Mouse (Mus musculus): ENCODE results near the gene Orc1. TPM values are rescaled to one million over a fixed set of nuclear protein-coding genes. Genes with fewer than 3 reads are reported as not detected.
A peak's percentile ranks its signal among the peaks of the same experiment; 100 is the strongest.

The Orc1 gene
- polyA plus RNA-seq, 1 experiment, result 3.4 TPM

- H3K4me1 ChIP-seq (ENCODE audit: control insufficient read depth, insufficient read depth, low read length), result peaks cover 11% of the 10 kb centered on the region
- no peaks in the 10 kb centered on the region for H3K27me3 ChIP-seq (ENCODE audit: control insufficient read depth, insufficient read depth, low read length)
- H3K36me3 ChIP-seq (ENCODE audit: control insufficient read depth, insufficient read depth, low read length), result no peaks in the 10 kb centered on the region; the same call in 1 of the 2 replicates
- TF ChIP-seq POLR2A (IDR thresholded peaks at IDR 0.05; ENCODE audit: control insufficient read depth, low read depth, low read length), result no peak
- TF ChIP-seq CTCF (IDR thresholded peaks at IDR 0.05; ENCODE audit: control insufficient read depth, insufficient read depth, insufficient replicate concordance, low read depth, low read length), result no peak
- peak overlapping the region; percentile 100 for H3K4me3 ChIP-seq (ENCODE audit: control insufficient read depth, low read depth, low read length)
- peak overlapping the region; percentile 69 for H3K27ac ChIP-seq (ENCODE audit: control insufficient read depth, insufficient read depth, low read depth, low read length)
These were observed 41.3 kb downstream of the Orc1 start for GRCm38 (mm10) chr4:108620536-108620935.

DNA sequence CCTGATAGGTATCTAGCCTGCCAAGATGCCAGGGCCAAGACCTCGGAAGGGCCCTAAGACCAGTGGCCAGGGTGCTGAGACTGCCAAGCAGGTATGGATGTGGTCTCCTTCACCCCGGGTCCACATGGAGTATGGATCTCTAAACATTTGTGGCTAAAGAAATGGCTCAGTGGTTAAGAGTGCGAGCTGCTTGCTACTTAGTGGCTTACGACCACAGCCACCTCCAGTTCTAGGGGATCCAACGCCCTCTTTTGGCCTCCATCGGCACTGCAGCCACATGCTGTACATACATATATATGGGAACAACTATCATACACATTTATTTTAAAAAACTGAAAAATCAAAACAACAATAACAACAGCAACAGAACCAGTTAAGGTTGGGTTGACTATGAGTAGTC is 42.3 kb downstream of the Orc1 start:
- Histone ChIP-seq H3K4me3 (ENCODE audit: control insufficient read depth, low read depth, low read length) (no peak overlapping the region), H3K36me3 (ENCODE audit: control insufficient read depth, insufficient read depth, low read length) (no peaks in the 10 kb centered on the region; the same call in 1 of the 2 replicates), H3K27ac (ENCODE audit: control insufficient read depth, insufficient read depth, low read depth, low read length) (no peak overlapping the region), H3K27me3 (ENCODE audit: control insufficient read depth, insufficient read depth, low read length) (no peaks in the 10 kb centered on the region), H3K4me1 (ENCODE audit: control insufficient read depth, insufficient read depth, low read length) (peaks cover 11% of the 10 kb centered on the region)
- peak; percentile 36; the same call in 1 of the 2 replicates for TF ChIP-seq CTCF (IDR thresholded peaks at IDR 0.05; ENCODE audit: control insufficient read depth, insufficient read depth, insufficient replicate concordance, low read depth, low read length)
- no peak for TF ChIP-seq POLR2A (IDR thresholded peaks at IDR 0.05; ENCODE audit: control insufficient read depth, low read depth, low read length)

GRCm38 (mm10) chr4:108627066-108627465 is 47.8 kb downstream of the Orc1 start:
- no peaks in the 10 kb centered on the region for H3K27me3 ChIP-seq (ENCODE audit: control insufficient read depth, insufficient read depth, low read length)
- no peak overlapping the region for H3K4me3 ChIP-seq (ENCODE audit: control insufficient read depth, low read depth, low read length)
- no peak overlapping the region for H3K27ac ChIP-seq (ENCODE audit: control insufficient read depth, insufficient read depth, low read depth, low read length)
- no peaks in the 10 kb centered on the region; the same call in none of the 2 replicates for H3K36me3 ChIP-seq (ENCODE audit: control insufficient read depth, insufficient read depth, low read length)
- no peaks in the 10 kb centered on the region for H3K4me1 ChIP-seq (ENCODE audit: control insufficient read depth, insufficient read depth, low read length)
- TF ChIP-seq CTCF (IDR thresholded peaks at IDR 0.05; ENCODE audit: control insufficient read depth, insufficient read depth, insufficient replicate concordance, low read depth, low read length) (no peak), POLR2A (IDR thresholded peaks at IDR 0.05; ENCODE audit: control insufficient read depth, low read depth, low read length) (no peak)

DNA sequence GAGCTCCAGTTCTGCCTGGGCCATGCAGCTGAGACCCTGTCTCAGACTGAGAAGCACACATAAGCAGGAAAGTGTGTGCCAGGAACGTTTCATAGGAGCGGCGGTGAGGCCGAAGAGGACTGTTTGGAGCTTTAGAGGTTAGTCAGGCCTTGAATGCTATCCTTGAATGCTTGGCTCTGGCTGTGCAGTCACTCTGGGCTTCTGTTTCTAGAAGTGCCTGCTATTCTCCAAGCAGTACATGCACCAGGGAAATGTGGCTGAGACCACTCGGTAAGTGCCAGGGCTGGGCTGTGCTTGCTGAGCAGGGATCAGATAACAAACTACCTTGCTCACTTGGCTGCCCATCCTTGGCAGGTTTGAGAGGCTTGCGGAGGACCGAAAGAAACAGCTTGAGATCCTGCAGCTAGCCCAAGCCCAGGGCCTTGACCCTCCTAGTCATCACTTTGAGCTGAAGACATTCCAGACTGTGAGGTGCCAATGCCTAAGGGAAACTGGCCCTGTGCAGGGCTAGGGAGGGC is 50.2 kb downstream of the Orc1 start:
- no peak for TF ChIP-seq CTCF (IDR thresholded peaks at IDR 0.05; ENCODE audit: control insufficient read depth, insufficient read depth, insufficient replicate concordance, low read depth, low read length)
- TF ChIP-seq POLR2A (IDR thresholded peaks at IDR 0.05; ENCODE audit: control insufficient read depth, low read depth, low read length), result no peak
- H3K27me3 ChIP-seq (ENCODE audit: control insufficient read depth, insufficient read depth, low read length), result no peaks in the 10 kb centered on the region
- no peaks in the 10 kb centered on the region; the same call in 1 of the 2 replicates for H3K4me1 ChIP-seq (ENCODE audit: control insufficient read depth, insufficient read depth, low read length)
- H3K27ac ChIP-seq (ENCODE audit: control insufficient read depth, insufficient read depth, low read depth, low read length), result no peak overlapping the region
- H3K36me3 ChIP-seq (ENCODE audit: control insufficient read depth, insufficient read depth, low read length), result no peaks in the 10 kb centered on the region; the same call in none of the 2 replicates
- no peak overlapping the region for H3K4me3 ChIP-seq (ENCODE audit: control insufficient read depth, low read depth, low read length)

DNA sequence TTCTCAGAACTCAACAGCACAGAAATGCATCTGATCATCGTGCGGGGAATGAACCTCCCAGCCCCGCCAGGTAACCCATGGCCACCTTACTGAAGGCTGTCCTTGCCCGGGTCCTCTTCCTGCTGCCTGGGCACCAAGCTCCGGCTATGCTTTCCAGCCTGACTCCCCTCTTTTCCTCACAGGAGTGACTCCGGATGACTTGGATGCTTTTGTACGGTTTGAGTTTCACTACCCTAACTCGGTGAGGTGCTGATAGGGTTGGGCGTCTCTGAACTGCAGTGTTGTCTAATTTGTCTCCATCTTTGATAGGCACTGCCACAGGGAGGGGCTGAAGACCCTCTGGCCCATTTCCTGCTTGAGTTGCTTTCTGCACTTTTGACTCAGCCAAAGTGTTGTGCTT is 50.9 kb downstream of the Orc1 start:
- H3K36me3 ChIP-seq (ENCODE audit: control insufficient read depth, insufficient read depth, low read length), result no peaks in the 10 kb centered on the region; the same call in 1 of the 2 replicates
- TF ChIP-seq CTCF (IDR thresholded peaks at IDR 0.05; ENCODE audit: control insufficient read depth, insufficient read depth, insufficient replicate concordance, low read depth, low read length) (no peak), POLR2A (IDR thresholded peaks at IDR 0.05; ENCODE audit: control insufficient read depth, low read depth, low read length) (no peak)

GRCm38 (mm10) chr4:108631616-108632015 is 52.4 kb downstream of the Orc1 start:
- Histone ChIP-seq H3K4me1 (ENCODE audit: control insufficient read depth, insufficient read depth, low read length) (no peaks in the 10 kb centered on the region; the same call in 1 of the 2 replicates), H3K27ac (ENCODE audit: control insufficient read depth, insufficient read depth, low read depth, low read length) (no peak overlapping the region), H3K36me3 (ENCODE audit: control insufficient read depth, insufficient read depth, low read length) (no peaks in the 10 kb centered on the region; the same call in 1 of the 2 replicates), H3K27me3 (ENCODE audit: control insufficient read depth, insufficient read depth, low read length) (no peaks in the 10 kb centered on the region), H3K4me3 (ENCODE audit: control insufficient read depth, low read depth, low read length) (no peak overlapping the region)
- TF ChIP-seq CTCF (IDR thresholded peaks at IDR 0.05; ENCODE audit: control insufficient read depth, insufficient read depth, insufficient replicate concordance, low read depth, low read length), result no peak
- no peak for TF ChIP-seq POLR2A (IDR thresholded peaks at IDR 0.05; ENCODE audit: control insufficient read depth, low read depth, low read length)

More for the DNA sequence above, 50.9 kb downstream of the Orc1 start:
- no peak overlapping the region for H3K27ac ChIP-seq (ENCODE audit: control insufficient read depth, insufficient read depth, low read depth, low read length)
- H3K27me3 ChIP-seq (ENCODE audit: control insufficient read depth, insufficient read depth, low read length), result no peaks in the 10 kb centered on the region
- no peaks in the 10 kb centered on the region; the same call in 1 of the 2 replicates for H3K4me1 ChIP-seq (ENCODE audit: control insufficient read depth, insufficient read depth, low read length)
- H3K4me3 ChIP-seq (ENCODE audit: control insufficient read depth, low read depth, low read length), result no peak overlapping the region

DNA sequence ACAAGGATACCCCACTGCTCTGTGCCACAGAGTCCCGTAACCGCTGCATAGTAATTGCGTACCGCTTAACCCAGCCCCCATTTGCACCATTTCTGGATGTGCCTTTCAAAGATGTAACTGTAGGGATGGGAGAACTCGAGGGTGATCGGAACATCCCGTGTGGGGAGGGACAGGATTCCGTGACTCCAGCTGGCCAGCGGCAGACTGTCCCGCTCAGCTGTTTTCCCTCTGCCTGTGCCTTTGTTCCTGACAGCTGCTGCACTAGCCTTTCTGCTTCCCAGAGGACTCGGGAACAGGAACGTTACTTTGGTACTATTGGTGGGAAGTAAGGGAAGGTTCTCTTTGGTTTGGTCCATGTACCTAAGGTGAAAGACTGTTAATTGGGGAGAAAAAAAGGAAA is 54.5 kb downstream of the Orc1 start:
- no peaks in the 10 kb centered on the region; the same call in 1 of the 2 replicates for H3K36me3 ChIP-seq (ENCODE audit: control insufficient read depth, insufficient read depth, low read length)

More for the DNA sequence above, 54.5 kb downstream of the Orc1 start:
- TF ChIP-seq CTCF (IDR thresholded peaks at IDR 0.05; ENCODE audit: control insufficient read depth, insufficient read depth, insufficient replicate concordance, low read depth, low read length) (no peak), POLR2A (IDR thresholded peaks at IDR 0.05; ENCODE audit: control insufficient read depth, low read depth, low read length) (no peak)
- Histone ChIP-seq H3K27ac (ENCODE audit: control insufficient read depth, insufficient read depth, low read depth, low read length) (no peak overlapping the region), H3K27me3 (ENCODE audit: control insufficient read depth, insufficient read depth, low read length) (no peaks in the 10 kb centered on the region), H3K4me1 (ENCODE audit: control insufficient read depth, insufficient read depth, low read length) (no peaks in the 10 kb centered on the region; the same call in 1 of the 2 replicates), H3K4me3 (ENCODE audit: control insufficient read depth, low read depth, low read length) (no peak overlapping the region)

Measured in testis, adult 2 months (tissue).